Mouse (Mus musculus): Measurements from ENCODE around the gene Sema4b.

DNA sequence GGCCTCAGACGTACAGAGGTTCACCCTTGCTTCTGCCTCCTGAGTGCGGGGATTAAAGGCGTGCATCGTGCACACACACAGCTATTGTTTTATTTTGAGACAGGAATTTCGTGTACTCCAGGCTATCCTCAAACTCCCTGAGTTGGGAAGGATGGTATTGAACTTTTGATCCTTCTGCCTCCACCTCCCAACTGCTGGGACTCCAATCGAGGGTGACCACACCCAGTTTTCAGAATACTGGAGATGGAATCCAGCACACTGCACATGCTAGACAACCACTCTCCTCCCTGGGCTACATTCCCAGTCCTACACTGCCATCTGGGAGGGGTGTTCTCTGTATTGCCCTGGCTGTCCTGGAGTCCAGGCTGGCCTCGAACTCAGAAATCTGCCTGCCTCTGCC lies 41.9 kb upstream of the Sema4b start:
- TF ChIP-seq CTCF (IDR thresholded peaks at IDR 0.05; ENCODE audit: low read depth) (no peak), EP300 (IDR thresholded peaks at IDR 0.05; ENCODE audit: low read depth) (no peak)

Measured in heart, postnatal 0 days (tissue).